Comparison of ENCODE assay signal across 8 mouse cellular contexts in genomic region chr1:157458421-157459208, GRCm38 (mm10). TPM values are rescaled to one million over a fixed set of nuclear protein-coding genes. Genes with fewer than 3 reads are reported as not detected.
DNase-seq lines count a peak whose midpoint lies in the region; ATAC-seq and TF ChIP-seq lines count a peak whose summit lies in the region.

Cryzl2 (plus strand) TSS chr1:157458577.

- H3K4me1 ChIP-seq in E14TG2a.4 (replicated peaks; ENCODE audit: low read depth, low read length), result peaks cover 22% of the 10 kb centered on the region
- peaks cover 37% of the 10 kb centered on the region for H3K4me1 ChIP-seq in forebrain, embryonic 10.5 days
- H3K4me1 ChIP-seq in heart, postnatal 0 days (ENCODE audit: control insufficient read depth, insufficient read depth), result 0 out of 2 replicates have a peak, but pooled peaks cover 6% of the 10 kb centered on the region

- H3K9me3 ChIP-seq in E14TG2a.4 (ENCODE audit: low read length), result no peaks in the 10 kb centered on the region
- no peaks in the 10 kb centered on the region for H3K9me3 ChIP-seq in forebrain, embryonic 10.5 days
- no peaks in the 10 kb centered on the region for H3K9me3 ChIP-seq in heart, postnatal 0 days (replicated peaks; ENCODE audit: control insufficient read depth, low read length)

- TF ChIP-seq CTCF in E14TG2a.4 (conservative IDR thresholded peaks at IDR 0.05; ENCODE audit: low read length), result peak; percentile 62
- peak; percentile 88 for TF ChIP-seq CTCF in heart, postnatal 0 days (IDR thresholded peaks at IDR 0.05; ENCODE audit: low read depth)

- H3K79me2 ChIP-seq in macrophage (ENCODE audit: inconsistent target), result no peaks in the 10 kb centered on the region

- H3K4me2 ChIP-seq in heart, postnatal 0 days (ENCODE audit: low read depth, low read length), result peak within 1 kb of the TSS; percentile 75

- H3K4me3 ChIP-seq in E14TG2a.4 (replicated peaks; ENCODE audit: low read length) (peak within 1 kb of the TSS; percentile 71), macrophage (ENCODE audit: inconsistent target) (peak within 1 kb of the TSS; percentile 38)
- peak within 1 kb of the TSS; percentile 56 for H3K4me3 ChIP-seq in forebrain, embryonic 10.5 days
- H3K4me3 ChIP-seq in heart, postnatal 0 days (ENCODE audit: low read depth, low read length), result peak within 1 kb of the TSS; percentile 48

- H3K27ac ChIP-seq in forebrain, embryonic 10.5 days, result peak within 1 kb of the TSS; percentile 89
- H3K27ac ChIP-seq in heart, postnatal 0 days (ENCODE audit: low read depth), result no peak within 1 kb of the TSS
- H3K27ac ChIP-seq in macrophage, result no peak within 1 kb of the TSS

- TF ChIP-seq EP300 in heart, postnatal 0 days (IDR thresholded peaks at IDR 0.05; ENCODE audit: low read depth), result no peak

- no peaks in the 10 kb centered on the region for H3K27me3 ChIP-seq in E14TG2a.4 (ENCODE audit: insufficient read depth, low read length)
- peaks cover 51% of the 10 kb centered on the region for H3K27me3 ChIP-seq in forebrain, embryonic 10.5 days (ENCODE audit: poor library complexity, severe bottlenecking)
- no peaks in the 10 kb centered on the region for H3K27me3 ChIP-seq in heart, postnatal 0 days (ENCODE audit: control insufficient read depth, insufficient read depth, low read length)

- H3K9ac ChIP-seq in heart, postnatal 0 days (replicated peaks; ENCODE audit: low read depth, low read length), result peak within 1 kb of the TSS; percentile 58

- H3K36me3 ChIP-seq in E14TG2a.4 (ENCODE audit: insufficient read depth, low read length) (no peaks in the 10 kb centered on the region), macrophage (ENCODE audit: inconsistent target) (no peaks in the 10 kb centered on the region)
- H3K36me3 ChIP-seq in forebrain, embryonic 10.5 days (replicated peaks), result no peaks in the 10 kb centered on the region
- H3K36me3 ChIP-seq in heart, postnatal 0 days (replicated peaks; ENCODE audit: control insufficient read depth, insufficient read depth, low read length), result no peaks in the 10 kb centered on the region

- peak; percentile 96 for ATAC-seq in heart, postnatal 0 days (ENCODE audit: insufficient read depth, low read depth)

- WGBS in forebrain, embryonic 10.5 days, result 3% methylated on average over 28 of the region's 29 CpGs
- WGBS in heart, postnatal 0 days, result 9% methylated on average over 27 of the region's 29 CpGs
- WGBS in macrophage (ENCODE audit: missing documents), result 16% methylated on average over 27 of the region's 29 CpGs

- peak; percentile 93 to 96 for DNase-seq in adrenal gland, postnatal 36 days
- DNase-seq in forebrain, embryonic 10.5 days (ENCODE audit: extremely low spot score, low spot score), result peak; percentile 85
- DNase-seq in heart, postnatal 0 days (ENCODE audit: low spot score), result peak; percentile 94
- DNase-seq in kidney, postnatal 14 days, result peak; percentile 91
- DNase-seq in retina, postnatal 1 day, result peak; percentile 86
- peak; percentile 63 for DNase-seq in urinary bladder, postnatal 25 days (ENCODE audit: low spot score)

RNA-seq across cellular contexts. Expression of gene Cryzl2, which starts in this region (rescaled TPM):
- total RNA-seq in adrenal gland, postnatal 36 days (2021), result 10 to 100 TPM; 42.6 to 60.1 TPM
- 5.5 and 6.7 TPM in 2 replicates for polyA plus RNA-seq in forebrain, embryonic 10.5 days (2016; fragmentation: Nextera tagmentation; extraction: Ambion mirVana)
- 31.0 and 45.7 TPM in 2 replicates for total RNA-seq in heart, postnatal 0 days (2014; rRNA removed; ENCODE audit: low replicate concordance)
- polyA plus RNA-seq in heart, postnatal 0 days (2015; fragmentation: Nextera tagmentation; extraction: Ambion mirVana), result 38.1 and 38.5 TPM in 2 replicates
- total RNA-seq in macrophage (2018; cell fraction: chromatin; rRNA removed), result 10 to 100 TPM in 19 of 26 experiments, 1 to 10 TPM in 7; 5.7 to 17.6 (median 13.3) TPM
- 10 to 100 TPM in 10 of 26 experiments, 1 to 10 TPM in 16; 7.5 to 12.0 (median 9.6) TPM for total RNA-seq in macrophage (2018; cell fraction: cytosol; rRNA removed)
- total RNA-seq in macrophage (2018; cell fraction: nucleus; rRNA removed), result 10 to 100 TPM in 22 of 26 experiments, 1 to 10 TPM in 4; 5.4 to 20.8 (median 15.7) TPM
- polyA plus RNA-seq in macrophage (2018), result 8.7 to 9.9 TPM (median 9.4 TPM) in 3 replicates
